Mouse (Mus musculus): Measurements from ENCODE around the gene Vmo1.

The Vmo1 gene

DNA sequence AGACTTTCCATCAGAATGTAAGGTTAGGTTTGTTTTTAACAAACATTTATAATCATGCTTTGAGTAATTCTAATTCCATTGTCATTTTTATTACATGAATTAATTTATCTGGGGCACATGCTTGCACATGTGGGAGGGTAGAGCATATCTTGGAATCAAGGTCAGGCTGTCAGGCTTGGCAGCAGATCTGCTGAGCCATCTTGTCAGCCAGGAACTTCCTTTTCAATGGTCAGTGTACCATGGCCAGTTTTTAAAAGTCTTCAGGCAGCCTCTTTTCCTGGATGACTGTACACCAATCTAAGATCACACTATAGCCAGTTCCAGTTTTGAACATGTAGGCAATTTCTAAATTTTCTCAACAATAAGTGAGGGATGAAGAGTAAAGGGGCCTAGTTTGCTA lies 41.7 kb downstream of the Vmo1 start:
- in situ Hi-C loops (cut with MboI, MseI): no loop called here

DNA sequence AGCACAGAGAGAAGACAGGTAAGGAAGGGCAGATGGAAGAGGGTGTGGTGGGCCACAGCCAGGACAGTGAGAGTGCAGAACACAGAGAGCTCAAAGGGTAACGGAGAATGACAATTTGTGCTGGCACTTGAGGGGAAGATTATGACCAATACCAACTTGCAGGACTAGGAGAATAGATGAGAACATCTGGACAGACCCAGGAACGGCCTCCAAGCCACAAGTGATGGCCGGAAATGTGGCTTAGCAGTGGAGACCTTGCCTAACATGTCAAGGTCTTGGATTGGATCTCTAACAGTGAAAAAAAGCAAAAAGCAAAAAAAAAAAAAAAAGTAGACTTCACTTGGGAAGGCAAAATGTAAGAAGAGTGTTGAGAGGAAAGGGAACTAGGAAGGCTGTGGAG lies 44.7 kb downstream of the Vmo1 start:
- in situ Hi-C loops (cut with MboI, MseI): no loop called here

- in situ Hi-C loops (cut with MboI, MseI): no loop called here
Measured at GRCm38 (mm10) chr11:70467902-70468619, 46.4 kb downstream of the Vmo1 start.

DNA sequence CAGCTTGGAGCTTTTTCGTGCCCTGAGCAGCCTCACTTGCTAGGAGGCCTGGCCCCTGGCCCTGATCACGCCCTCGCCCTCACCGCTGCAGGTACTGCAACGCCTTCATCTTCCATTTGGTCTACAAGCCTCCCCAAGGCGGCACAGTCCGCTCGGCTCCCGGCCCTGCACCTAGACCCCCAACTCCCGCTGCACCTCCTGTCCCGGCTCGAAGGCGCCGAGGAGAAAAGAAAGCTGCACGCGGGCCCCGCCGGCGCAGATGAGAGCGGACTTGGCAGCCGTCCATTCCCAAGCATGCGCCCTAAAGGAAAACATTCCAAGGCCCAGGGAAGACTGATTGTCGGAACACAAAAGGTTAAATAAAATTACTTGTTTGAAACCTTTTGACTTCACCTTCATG lies 48.6 kb downstream of the Vmo1 start:
- in situ Hi-C loops (cut with MboI, MseI): no loop called here

GRCm38 (mm10) chr11:70465211-70465610 lies 49.2 kb downstream of the Vmo1 start:
- in situ Hi-C loops (cut with MboI, MseI): no loop called here

GRCm38 (mm10) chr11:70463970-70464369 lies 50.4 kb downstream of the Vmo1 start:
- in situ Hi-C loops (cut with MboI, MseI): no loop called here
